Mouse (Mus musculus) lung, embryonic 14.5 days (tissue): ENCODE measurements around the gene Gria4. TPM values are rescaled to one million over a fixed set of nuclear protein-coding genes. Genes with fewer than 3 reads are reported as not detected.
A peak's percentile ranks its signal among the peaks of the same experiment; 100 is the strongest.

Experiments used
- ATAC-seq: fragments of 200-750 bp; cut with Nextera tagmentation; 2 replicates; pipeline ENCODE4 v1.8.0; 2017; ENCODE audit warnings: mild to moderate bottlenecking, moderate TSS enrichment, moderate library complexity; ENCODE audit not compliant: insufficient read depth
- DNase-seq: peaks from one replicate; pipeline ENCODE4 v3.0.0-alpha.2; 2015
- H3K27ac ChIP-seq: fragments of 300-500 bp; sonication (generic); 2 replicates; pipeline ENCODE4 v1.5.1; 2014; ENCODE audit warnings: low read depth, mild to moderate bottlenecking, moderate library complexity
- H3K27me3 ChIP-seq: fragments of 300-500 bp; sonication (generic); 2 replicates; pipeline ENCODE4 v1.6.1; 2014; ENCODE audit warnings: low read length, control low read depth; ENCODE audit not compliant: insufficient read depth
- H3K36me3 ChIP-seq: fragments of 300-500 bp; sonication (generic); 2 replicates; pipeline ENCODE4 v1.6.1; 2014; ENCODE audit warnings: control low read depth; ENCODE audit not compliant: insufficient read depth
- H3K4me1 ChIP-seq: fragments of 300-500 bp; sonication (generic); 2 replicates; pipeline ENCODE4 v1.6.1; 2014; ENCODE audit warnings: antibody characterized with exemption, control low read depth; ENCODE audit not compliant: insufficient read depth
- H3K4me2 ChIP-seq: fragments of 300-500 bp; sonication (generic); 2 replicates; pipeline ENCODE4 v1.6.1; 2014; ENCODE audit warnings: mild to moderate bottlenecking
- H3K4me3 ChIP-seq: fragments of 300-500 bp; sonication (generic); 2 replicates; pipeline ENCODE4 v1.5.1; 2014; ENCODE audit warnings: low read depth, low read length
- H3K9ac ChIP-seq: fragments of 300-500 bp; sonication (generic); 2 replicates; pipeline ENCODE4 v1.6.1; 2014
- H3K9me3 ChIP-seq: fragments of 300-500 bp; sonication (generic); 2 replicates; pipeline ENCODE4 v1.6.1; 2016; ENCODE audit warnings: low read depth, low read length, control low read depth
- CTCF ChIP-seq: IDR thresholded peaks from 2 replicates; pipeline ENCODE4 v1.5.1; 2016; ENCODE audit warnings: antibody characterized with exemption, low read depth
- WGBS: fragments of 180-500 bp; shearing (Covaris S2); extraction: QIAGEN DNeasy Blood & Tissue Kit; methylation state at CpG from one replicate; pipeline ENCODE4 v1.1.7; 2014; 5-methylcytosine and 5-hydroxymethylcytosine counted together
- polyA plus RNA-seq: library from polyadenylated mRNA; unstranded; fragments of >200 nt; fragmentation: Nextera tagmentation; extraction: Ambion mirVana; gene quantifications from 2 replicates; pipeline ENCODE4 v1.2.1, GENCODE M21; 2014

Gria4 gene
- polyA plus RNA-seq, 1 experiment from 2014 or later, result 0.89 TPM

GRCm38 (mm10) chr9:4714086-4714485 lies 81.9 kb downstream of the Gria4 start:
- H3K4me2 ChIP-seq, result no peak overlapping the region
- H3K27ac ChIP-seq, result no peak overlapping the region
- H3K9me3 ChIP-seq, result no peaks in the 10 kb centered on the region
- 69% methylated on average over 2 of the region's 2 CpGs for WGBS
- ATAC-seq, result no peak
- TF ChIP-seq CTCF, result no peak
- no peak overlapping the region for H3K4me3 ChIP-seq
- H3K36me3 ChIP-seq, result no peaks in the 10 kb centered on the region
- no peak overlapping the region for H3K9ac ChIP-seq
- H3K27me3 ChIP-seq, result no peaks in the 10 kb centered on the region
- no peaks in the 10 kb centered on the region for H3K4me1 ChIP-seq
- no peak for DNase-seq

GRCm38 (mm10) chr9:4712367-4712766 lies 83.7 kb downstream of the Gria4 start:
- Histone ChIP-seq H3K9ac (no peak overlapping the region), H3K4me2 (no peak overlapping the region), H3K9me3 (no peaks in the 10 kb centered on the region), H3K36me3 (no peaks in the 10 kb centered on the region), H3K4me1 (no peaks in the 10 kb centered on the region), H3K27ac (no peak overlapping the region), H3K4me3 (no peak overlapping the region), H3K27me3 (no peaks in the 10 kb centered on the region)
- no peak for ATAC-seq
- no peak for TF ChIP-seq CTCF
- no peak for DNase-seq

GRCm38 (mm10) chr9:4687149-4687548 lies 108.9 kb downstream of the Gria4 start:
- Histone ChIP-seq H3K27me3 (no peaks in the 10 kb centered on the region), H3K4me3 (no peak overlapping the region), H3K36me3 (no peaks in the 10 kb centered on the region), H3K27ac (no peak overlapping the region), H3K4me2 (no peak overlapping the region), H3K4me1 (no peaks in the 10 kb centered on the region), H3K9ac (no peak overlapping the region), H3K9me3 (no peaks in the 10 kb centered on the region)
- ATAC-seq (no peak), DNase-seq (no peak)
- TF ChIP-seq CTCF, result no peak
- WGBS, result 79% methylated on average over 1 of the region's 1 CpGs

- Histone ChIP-seq H3K4me1 (no peaks in the 10 kb centered on the region), H3K9ac (no peak overlapping the region), H3K9me3 (no peaks in the 10 kb centered on the region), H3K4me2 (no peak overlapping the region), H3K4me3 (no peak overlapping the region), H3K27ac (no peak overlapping the region), H3K36me3 (no peaks in the 10 kb centered on the region), H3K27me3 (no peaks in the 10 kb centered on the region)
- WGBS, result 81% methylated on average over 2 of the region's 2 CpGs
- ATAC-seq (no peak), DNase-seq (peak; percentile 10)
- TF ChIP-seq CTCF, result no peak
Observed at GRCm38 (mm10) chr9:4680244-4680643, 115.8 kb downstream of the Gria4 start.

- TF ChIP-seq CTCF, result no peak
- Histone ChIP-seq H3K36me3 (no peaks in the 10 kb centered on the region), H3K27me3 (no peaks in the 10 kb centered on the region), H3K4me2 (no peak overlapping the region), H3K27ac (no peak overlapping the region), H3K9me3 (no peaks in the 10 kb centered on the region), H3K9ac (no peak overlapping the region), H3K4me1 (no peaks in the 10 kb centered on the region), H3K4me3 (no peak overlapping the region)
- 91% methylated on average over 1 of the region's 1 CpGs for WGBS
- DNase-seq, result no peak
- ATAC-seq, result no peak
Observed at GRCm38 (mm10) chr9:4679099-4679498, 116.9 kb downstream of the Gria4 start.

GRCm38 (mm10) chr9:4665691-4666090 lies 130.3 kb downstream of the Gria4 start:
- Histone ChIP-seq H3K27ac (no peak overlapping the region), H3K9me3 (no peaks in the 10 kb centered on the region), H3K36me3 (no peaks in the 10 kb centered on the region), H3K4me2 (no peak overlapping the region), H3K4me1 (no peaks in the 10 kb centered on the region), H3K27me3 (no peaks in the 10 kb centered on the region), H3K9ac (no peak overlapping the region), H3K4me3 (no peak overlapping the region)
- WGBS, result 60% methylated on average over 2 of the region's 2 CpGs
- no peak for TF ChIP-seq CTCF
- ATAC-seq, result no peak
- DNase-seq, result no peak

- no peaks in the 10 kb centered on the region for H3K36me3 ChIP-seq
- H3K4me1 ChIP-seq, result no peaks in the 10 kb centered on the region
- H3K27ac ChIP-seq, result no peak overlapping the region
- H3K27me3 ChIP-seq, result no peaks in the 10 kb centered on the region
- ATAC-seq, result no peak
- TF ChIP-seq CTCF, result no peak
- H3K9me3 ChIP-seq, result no peaks in the 10 kb centered on the region
- no peak for DNase-seq
- WGBS, result 52% methylated on average over 1 of the region's 1 CpGs
- no peak overlapping the region for H3K9ac ChIP-seq
- no peak overlapping the region for H3K4me2 ChIP-seq
- H3K4me3 ChIP-seq, result no peak overlapping the region
Observed at GRCm38 (mm10) chr9:4662421-4662820, 133.6 kb downstream of the Gria4 start.

- no peak overlapping the region for H3K4me3 ChIP-seq
- H3K4me2 ChIP-seq, result no peak overlapping the region
- ATAC-seq, result no peak
- H3K27ac ChIP-seq, result no peak overlapping the region
- H3K9ac ChIP-seq, result no peak overlapping the region
- no peaks in the 10 kb centered on the region for H3K9me3 ChIP-seq
- no peaks in the 10 kb centered on the region for H3K4me1 ChIP-seq
- no peak for TF ChIP-seq CTCF
- no peaks in the 10 kb centered on the region for H3K27me3 ChIP-seq
- H3K36me3 ChIP-seq, result no peaks in the 10 kb centered on the region
- no peak for DNase-seq
Observed at GRCm38 (mm10) chr9:4658951-4659350, 137.1 kb downstream of the Gria4 start.
